24 mouse cellular contexts compared by ENCODE assay signal in genomic region chr11:74583824-74584349, GRCm38 (mm10). TPM values are rescaled to one million over a fixed set of nuclear protein-coding genes. Genes with fewer than 3 reads are reported as not detected.
"Had no signal": no experiment of that assay in that cellular context is flagged by ENCODE, and none has a peak within 500 bp of the region (broad histone marks: within the 10 kb centered on the region; RNA-seq: fewer than 3 reads in every experiment).

No protein-coding gene starts in this region.

- H3K27ac ChIP-seq: kidney, postnatal 0 days; layer of hippocampus, adult 2 months; limb, embryonic 12.5 days; limb, embryonic 15.5 days; lung, embryonic 15.5 days; macrophage; neural tube, embryonic 12.5 days; stomach, postnatal 0 days had no signal

- DNase-seq: kidney, adult 18-20 months; kidney, postnatal 25 days; layer of hippocampus, adult 9-11 months; left cerebral cortex, postnatal 4 days; lung, adult 18-20 months; lung, postnatal 10 days; midbrain, embryonic 14.5 days; retina, postnatal 1 day; thymus, adult 2 months; thymus, postnatal 14 days; thymus, postnatal 4 days had no signal

- H3K4me2 ChIP-seq: limb, embryonic 12.5 days; limb, embryonic 15.5 days; lung, embryonic 15.5 days; midbrain, embryonic 11.5 days; neural tube, embryonic 12.5 days had no signal

- H3K4me1 ChIP-seq: limb, embryonic 12.5 days; limb, embryonic 15.5 days; lung, embryonic 15.5 days; neural tube, embryonic 12.5 days had no signal

- H3K4me3 ChIP-seq: layer of hippocampus, adult 2 months; limb, embryonic 12.5 days; limb, embryonic 15.5 days; lung, embryonic 15.5 days; megakaryocyte, embryonic 14.5 days; neural tube, embryonic 12.5 days had no signal

- ATAC-seq: inflammation-experienced regulatory T-cells, adult 6 months; intestine, embryonic 16.5 days had no signal

- H3K9ac ChIP-seq: limb, embryonic 12.5 days; limb, embryonic 15.5 days; lung, embryonic 15.5 days; neural tube, embryonic 12.5 days had no signal

- H3K9me3 ChIP-seq: limb, embryonic 12.5 days; limb, embryonic 15.5 days; lung, embryonic 15.5 days; neural tube, embryonic 12.5 days had no signal

- H3K36me3 ChIP-seq: limb, embryonic 12.5 days; limb, embryonic 15.5 days; lung, embryonic 15.5 days; neural tube, embryonic 12.5 days had no signal

RNA-seq across cellular contexts. Expression of gene Ccdc92b, which starts 35.5 kb away (rescaled TPM):
- total RNA-seq: neutrophil, adult 5-6 weeks had no signal
- polyA plus RNA-seq: inflammation-experienced regulatory T-cells, adult 6 months had no signal
